Mouse (Mus musculus): ENCODE measurements around the gene Il27ra. TPM values are rescaled to one million over a fixed set of nuclear protein-coding genes. Genes with fewer than 3 reads are reported as not detected.

The Il27ra gene
- polyA plus RNA-seq, 1 experiment from 2014 or later, result 0.69 TPM

GRCm38 (mm10) chr8:84038015-84038414 lies 4.4 kb downstream of the Il27ra start:
- Histone ChIP-seq H3K9ac (no peak overlapping the region), H3K4me2 (no peak overlapping the region), H3K9me3 (no peaks in the 10 kb centered on the region), H3K4me1 (replicated peaks) (peaks cover 12% of the 10 kb centered on the region), H3K27me3 (peaks cover 27% of the 10 kb centered on the region), H3K27ac (replicated peaks) (no peak overlapping the region), H3K4me3 (no peak overlapping the region), H3K36me3 (no peaks in the 10 kb centered on the region)
- 80% methylated on average over 5 of the region's 5 CpGs for WGBS
- no peak for ATAC-seq (ENCODE audit: low FRiP score, low read depth)

GRCm38 (mm10) chr8:84032777-84033176 lies 9.6 kb downstream of the Il27ra start:
- Histone ChIP-seq H3K4me2 (no peak overlapping the region), H3K9ac (no peak overlapping the region), H3K4me1 (replicated peaks) (no peaks in the 10 kb centered on the region), H3K27ac (replicated peaks) (no peak overlapping the region), H3K9me3 (no peaks in the 10 kb centered on the region), H3K4me3 (no peak overlapping the region), H3K27me3 (peaks cover 5% of the 10 kb centered on the region; the same call in 1 of the 2 replicates), H3K36me3 (no peaks in the 10 kb centered on the region)
- no peak for ATAC-seq (ENCODE audit: low FRiP score, low read depth)
- WGBS, result 80% methylated on average over 4 of the region's 4 CpGs

- H3K9ac ChIP-seq, result no peak overlapping the region
- H3K9me3 ChIP-seq, result no peaks in the 10 kb centered on the region
- H3K36me3 ChIP-seq, result no peaks in the 10 kb centered on the region
- WGBS, result 84% methylated on average over 5 of the region's 5 CpGs
- no peak overlapping the region for H3K4me2 ChIP-seq
- peaks cover 14% of the 10 kb centered on the region for H3K27me3 ChIP-seq
- no peak overlapping the region for H3K4me3 ChIP-seq
- no peak for ATAC-seq (ENCODE audit: low FRiP score, low read depth)
- peaks cover 9% of the 10 kb centered on the region for H3K4me1 ChIP-seq (replicated peaks)
- H3K27ac ChIP-seq (replicated peaks), result no peak overlapping the region
Observed at GRCm38 (mm10) chr8:84029272-84029671, 13.1 kb downstream of the Il27ra start.

- H3K36me3 ChIP-seq, result no peaks in the 10 kb centered on the region
- no peaks in the 10 kb centered on the region for H3K9me3 ChIP-seq
- no peak overlapping the region for H3K9ac ChIP-seq
- peaks cover 9% of the 10 kb centered on the region for H3K4me1 ChIP-seq (replicated peaks)
- no peak overlapping the region for H3K27ac ChIP-seq (replicated peaks)
- H3K4me2 ChIP-seq, result no peak overlapping the region
- H3K27me3 ChIP-seq, result peaks cover 19% of the 10 kb centered on the region
- 9% methylated on average over 10 of the region's 10 CpGs for WGBS
- H3K4me3 ChIP-seq, result no peak overlapping the region
- no peak for ATAC-seq (ENCODE audit: low FRiP score, low read depth)
Observed at GRCm38 (mm10) chr8:84027449-84027848, 14.9 kb downstream of the Il27ra start.

- H3K27me3 ChIP-seq, result peaks cover 29% of the 10 kb centered on the region
- peak overlapping the region; percentile 51 for H3K4me3 ChIP-seq
- no peak overlapping the region for H3K27ac ChIP-seq (replicated peaks)
- H3K4me1 ChIP-seq (replicated peaks), result peaks cover 9% of the 10 kb centered on the region
- H3K4me2 ChIP-seq, result peak overlapping the region; percentile 92
- no peaks in the 10 kb centered on the region for H3K36me3 ChIP-seq
- H3K9ac ChIP-seq, result peak overlapping the region; percentile 47
- ATAC-seq (ENCODE audit: low FRiP score, low read depth), result peak; percentile 81
- H3K9me3 ChIP-seq, result no peaks in the 10 kb centered on the region
- under 1% methylated on average over 41 of the region's 41 CpGs for WGBS
Observed at GRCm38 (mm10) chr8:84025863-84026262, 16.5 kb downstream of the Il27ra start.

GRCm38 (mm10) chr8:84024171-84024570 lies 18.2 kb downstream of the Il27ra start:
- no peak overlapping the region for H3K9ac ChIP-seq
- peaks cover 34% of the 10 kb centered on the region for H3K27me3 ChIP-seq
- no peak overlapping the region for H3K4me2 ChIP-seq
- H3K9me3 ChIP-seq, result no peaks in the 10 kb centered on the region
- ATAC-seq (ENCODE audit: low FRiP score, low read depth), result no peak
- no peak overlapping the region for H3K4me3 ChIP-seq
- WGBS, result 8% methylated on average over 10 of the region's 10 CpGs
- no peak overlapping the region for H3K27ac ChIP-seq (replicated peaks)
- no peaks in the 10 kb centered on the region for H3K36me3 ChIP-seq
- H3K4me1 ChIP-seq (replicated peaks), result peaks cover 9% of the 10 kb centered on the region

GRCm38 (mm10) chr8:84023631-84024030 lies 18.8 kb downstream of the Il27ra start:
- WGBS, result 61% methylated on average over 1 of the region's 1 CpGs
- Histone ChIP-seq H3K9me3 (no peaks in the 10 kb centered on the region), H3K27ac (replicated peaks) (no peak overlapping the region), H3K4me2 (no peak overlapping the region), H3K9ac (no peak overlapping the region), H3K36me3 (no peaks in the 10 kb centered on the region), H3K27me3 (peaks cover 34% of the 10 kb centered on the region), H3K4me3 (no peak overlapping the region), H3K4me1 (replicated peaks) (peaks cover 9% of the 10 kb centered on the region)
- ATAC-seq (ENCODE audit: low FRiP score, low read depth), result no peak

- H3K27me3 ChIP-seq, result peaks cover 32% of the 10 kb centered on the region
- WGBS, result 62% methylated on average over 5 of the region's 5 CpGs
- H3K9ac ChIP-seq, result no peak overlapping the region
Observed at GRCm38 (mm10) chr8:84023085-84023484, 19.3 kb downstream of the Il27ra start.

GRCm38 (mm10) chr8:84021569-84021968 lies 20.8 kb downstream of the Il27ra start:
- no peak for ATAC-seq (ENCODE audit: low FRiP score, low read depth)
- Histone ChIP-seq H3K9me3 (no peaks in the 10 kb centered on the region), H3K4me3 (no peak overlapping the region), H3K36me3 (no peaks in the 10 kb centered on the region), H3K27ac (replicated peaks) (no peak overlapping the region), H3K4me1 (replicated peaks) (peaks cover 9% of the 10 kb centered on the region), H3K9ac (no peak overlapping the region), H3K27me3 (peaks cover 22% of the 10 kb centered on the region), H3K4me2 (peak overlapping the region; percentile 6; the same call in 1 of the 2 replicates)
- 41% methylated on average over 12 of the region's 12 CpGs for WGBS

More at GRCm38 (mm10) chr8:84023085-84023484, 19.3 kb downstream of the Il27ra start:
- Histone ChIP-seq H3K36me3 (no peaks in the 10 kb centered on the region), H3K27ac (replicated peaks) (no peak overlapping the region), H3K9me3 (no peaks in the 10 kb centered on the region), H3K4me2 (no peak overlapping the region), H3K4me3 (no peak overlapping the region), H3K4me1 (replicated peaks) (peaks cover 9% of the 10 kb centered on the region)
- no peak for ATAC-seq (ENCODE audit: low FRiP score, low read depth)

- no peak within 1 kb of the TSS for H3K9ac ChIP-seq
- H3K27me3 ChIP-seq, result peaks cover 20% of the 10 kb centered on the region
- 7% methylated on average over 18 of the region's 18 CpGs for WGBS
Observed at GRCm38 (mm10) chr8:84021096-84021495, 21.3 kb downstream of the Il27ra start, which contains the start of gene Palm3. Gene Palm3 (plus strand): TSS chr8:84021471.

GRCm38 (mm10) chr8:84019738-84020137 lies 22.7 kb downstream of the Il27ra start:
- no peaks in the 10 kb centered on the region for H3K9me3 ChIP-seq
- no peak overlapping the region for H3K4me2 ChIP-seq
- 83% methylated on average over 9 of the region's 9 CpGs for WGBS
- no peak overlapping the region for H3K9ac ChIP-seq
- no peaks in the 10 kb centered on the region for H3K4me1 ChIP-seq (replicated peaks)
- H3K27ac ChIP-seq (replicated peaks), result no peak overlapping the region
- H3K36me3 ChIP-seq, result no peaks in the 10 kb centered on the region
- no peak overlapping the region for H3K4me3 ChIP-seq
- H3K27me3 ChIP-seq, result peaks cover 20% of the 10 kb centered on the region; the same call in 1 of the 2 replicates
- no peak for ATAC-seq (ENCODE audit: low FRiP score, low read depth)

More at GRCm38 (mm10) chr8:84021096-84021495, 21.3 kb downstream of the Il27ra start, which contains the start of gene Palm3:
- no peak for ATAC-seq (ENCODE audit: low FRiP score, low read depth)
- Histone ChIP-seq H3K36me3 (no peaks in the 10 kb centered on the region), H3K4me2 (peak within 1 kb of the TSS; percentile 6; the same call in 1 of the 2 replicates), H3K9me3 (no peaks in the 10 kb centered on the region), H3K27ac (replicated peaks) (no peak within 1 kb of the TSS), H3K4me1 (replicated peaks) (peaks cover 7% of the 10 kb centered on the region), H3K4me3 (no peak within 1 kb of the TSS)

GRCm38 (mm10) chr8:84015833-84016232 lies 26.6 kb downstream of the Il27ra start:
- no peak overlapping the region for H3K27ac ChIP-seq (replicated peaks)
- peaks cover 30% of the 10 kb centered on the region for H3K27me3 ChIP-seq
- 94% methylated on average over 5 of the region's 5 CpGs for WGBS
- no peak for ATAC-seq (ENCODE audit: low FRiP score, low read depth)
- no peaks in the 10 kb centered on the region for H3K36me3 ChIP-seq
- H3K4me1 ChIP-seq (replicated peaks), result peaks cover 18% of the 10 kb centered on the region
- no peak overlapping the region for H3K9ac ChIP-seq
- no peaks in the 10 kb centered on the region for H3K9me3 ChIP-seq
- H3K4me3 ChIP-seq, result no peak overlapping the region
- H3K4me2 ChIP-seq, result no peak overlapping the region

Measured in hindbrain, embryonic 15.5 days (tissue).